Mouse (Mus musculus) G1E (cell line): ENCODE measurements around the gene 6030468B19Rik. TPM values are rescaled to one million over a fixed set of nuclear protein-coding genes. Genes with fewer than 3 reads are reported as not detected.
"Not testable (repeated sequence)": the region's sequence is repeated elsewhere in the genome, so short reads cannot be mapped to it uniquely, and the experiment has no call there.

Experiments used
- ATAC-seq: 2 replicates; pipeline ENCODE4 v1.8.0; 2016; ENCODE audit warnings: mild to moderate bottlenecking; ENCODE audit not compliant: insufficient number of reproducible peaks, poor library complexity, low FRiP score, severe bottlenecking; ENCODE audit errors: extremely low read depth
- DNase-seq: peaks from one replicate; pipeline ENCODE4 v3.0.0; 2012; ENCODE audit warnings: low spot score
- H3K27me3 ChIP-seq: 2 replicates; pipeline ENCODE4 v1.6.1; 2012; ENCODE audit warnings: mild to moderate bottlenecking, low read length, inconsistent platforms; ENCODE audit not compliant: insufficient read depth
- H3K36me3 ChIP-seq: replicated peaks from 2 replicates; pipeline ENCODE3; 2012; ENCODE audit warnings: mild to moderate bottlenecking, inconsistent platforms
- H3K4me1 ChIP-seq: 2 replicates; pipeline ENCODE4 v1.6.1; 2012; ENCODE audit warnings: low read depth, low read length, inconsistent platforms, mixed read lengths; ENCODE audit not compliant: insufficient read depth
- H3K4me3 ChIP-seq: 2 replicates; pipeline ENCODE4 v1.5.1; 2012; ENCODE audit warnings: low read depth, mild to moderate bottlenecking, inconsistent platforms, low read length, moderate library complexity, mixed read lengths
- H3K9me3 ChIP-seq: replicated peaks from 2 replicates; pipeline ENCODE4 v1.6.1; 2012; ENCODE audit warnings: inconsistent platforms
- CTCF ChIP-seq: IDR thresholded peaks from 2 replicates; pipeline ENCODE4 v1.5.1; 2012; ENCODE audit warnings: low read depth, low read length, inconsistent platforms, mixed read lengths
- GATA1 ChIP-seq: IDR thresholded peaks from 2 replicates; pipeline ENCODE4 v1.6.1; 2012; ENCODE audit warnings: borderline replicate concordance, low read length, inconsistent platforms, mixed read lengths
- GATA2 ChIP-seq: IDR thresholded peaks from 2 replicates; pipeline ENCODE4 v1.6.1; 2012; ENCODE audit warnings: low read depth, low read length, inconsistent platforms, borderline replicate concordance
- POLR2AphosphoS5 ChIP-seq: IDR thresholded peaks from 2 replicates; pipeline ENCODE4 v1.6.1; 2012; ENCODE audit warnings: low read depth, low read length, inconsistent platforms; ENCODE audit not compliant: insufficient replicate concordance
- TAL1 ChIP-seq: conservative IDR thresholded peaks from 2 replicates; pipeline ENCODE4 v1.6.1; 2012; ENCODE audit warnings: low read depth, low read length, inconsistent platforms, mixed read lengths
- polyA plus RNA-seq: library from polyadenylated mRNA; stranded (reverse); fragments of >175 nt; gene quantifications from 2 replicates; pipeline ENCODE4 v1.2.3, GENCODE M21; 2012
- total RNA-seq, 2 experiments: library from RNA; stranded (forward) in 1 of 2; stranded (reverse) in 1 of 2; fragments of 200-1000 nt in 1 of 2; fragments of >200 nt in 1 of 2; fragmentation: Nextera tagmentation in 1 of 2; gene quantifications; 2 replicates each; pipeline ENCODE4 v1.2.3; 2014 to 2017

The 6030468B19Rik gene
- total and polyA plus RNA-seq, 3 experiments, result 3.3 to 20.9 (median 10.3) TPM

- H3K36me3 ChIP-seq, result peaks cover 77% of the 10 kb centered on the region
- no peaks in the 10 kb centered on the region for H3K27me3 ChIP-seq
- TF ChIP-seq POLR2AphosphoS5, result no peak
- TF ChIP-seq CTCF, result no peak
- no peak for TF ChIP-seq TAL1
- TF ChIP-seq GATA2, result no peak
- no peak for TF ChIP-seq GATA1
- peak within 1 kb of the TSS; percentile 99 for H3K4me3 ChIP-seq
- no peaks in the 10 kb centered on the region for H3K9me3 ChIP-seq
- peaks cover 62% of the 10 kb centered on the region for H3K4me1 ChIP-seq
- DNase-seq, result peak; percentile 84
- ATAC-seq, result no peak
Observed at GRCm38 (mm10) chr11:117809407-117810311, 12.2 kb downstream of the 6030468B19Rik start, which contains the start of the genes Gm20708 and Syngr2. Gm20708 (plus strand) TSS chr11:117809668. Syngr2 (plus strand) TSS chr11:117809668.

- H3K36me3 ChIP-seq, result peaks cover 78% of the 10 kb centered on the region
Observed at GRCm38 (mm10) chr11:117810401-117811046, 13.1 kb downstream of the 6030468B19Rik start.

GRCm38 (mm10) chr11:117813867-117814266 is 16.4 kb downstream of the 6030468B19Rik start:
- no peak for TF ChIP-seq POLR2AphosphoS5
- no peak for TF ChIP-seq TAL1
- no peak for TF ChIP-seq CTCF
- DNase-seq, result no peak
- Histone ChIP-seq H3K4me1 (peaks cover 88% of the 10 kb centered on the region), H3K27me3 (no peaks in the 10 kb centered on the region), H3K9me3 (no peaks in the 10 kb centered on the region), H3K4me3 (no peak overlapping the region), H3K36me3 (peaks cover 84% of the 10 kb centered on the region)
- no peak for ATAC-seq

More at GRCm38 (mm10) chr11:117810401-117811046, 13.1 kb downstream of the 6030468B19Rik start:
- Histone ChIP-seq H3K27me3 (no peaks in the 10 kb centered on the region), H3K4me1 (peaks cover 71% of the 10 kb centered on the region), H3K9me3 (no peaks in the 10 kb centered on the region), H3K4me3 (peak overlapping the region; percentile 99)
- peak; percentile 81 for DNase-seq
- TF ChIP-seq CTCF (0 out of 2 replicates have a peak, but pooled peaks have one; percentile 31), GATA1 (no peak), POLR2AphosphoS5 (no peak), GATA2 (no peak), TAL1 (no peak)
- ATAC-seq, result peak; percentile 86

- H3K27me3 ChIP-seq, result no peaks in the 10 kb centered on the region
- peaks cover 94% of the 10 kb centered on the region for H3K36me3 ChIP-seq
- TF ChIP-seq CTCF (no peak), TAL1 (no peak), GATA2 (no peak), POLR2AphosphoS5 (no peak), GATA1 (no peak)
- ATAC-seq (no peak), DNase-seq (no peak)
- no peak overlapping the region for H3K4me3 ChIP-seq
- H3K9me3 ChIP-seq, result no peaks in the 10 kb centered on the region
- H3K4me1 ChIP-seq, result peaks cover 92% of the 10 kb centered on the region
Observed at GRCm38 (mm10) chr11:117814704-117815366, 17.4 kb downstream of the 6030468B19Rik start.

GRCm38 (mm10) chr11:117815850-117816249 is 18.4 kb downstream of the 6030468B19Rik start:
- H3K4me3 ChIP-seq, H3K27me3 ChIP-seq, DNase-seq, ATAC-seq, H3K9me3 ChIP-seq: not testable (repeated sequence)
- peaks cover 89% of the 10 kb centered on the region for H3K4me1 ChIP-seq
- peaks cover 100% of the 10 kb centered on the region for H3K36me3 ChIP-seq
